Mouse (Mus musculus) heart, postnatal 14 days (tissue): ENCODE data around the gene Tekt4. TPM values are rescaled to one million over a fixed set of nuclear protein-coding genes. Genes with fewer than 3 reads are reported as not detected.

Experiments used
- DNase-seq, 2 experiments: peaks; one replicate each; pipeline ENCODE4 v3.0.0; 2021 to 2022
- intact Hi-C: fragments of 180-260 bp; cut with DNase I; formaldehyde crosslinking; loops from one replicate; pipeline ENCODE4 v1.15.1; 2025
- total RNA-seq, 2 experiments: library from RNA; stranded (reverse); gene quantifications; 2 replicates each; pipeline ENCODE4 v1.2.3; 2021

Gene Tekt4
- total RNA-seq, 2 experiments from 2014 or later: 0.50 TPM; not detected in 1

GRCm38 (mm10) chr17:25430534-25430933 is 23.9 kb upstream of the Tekt4 start:
- no peak for DNase-seq
- intact Hi-C loops: loop anchor here (5.0 kb wide), 1 partner anchor 33 kb away; no protein-coding TSS in a partner anchor

- DNase-seq: peak; percentile 22 to 37
Observed at GRCm38 (mm10) chr17:25432433-25433181, 21.8 kb upstream of the Tekt4 start.

GRCm38 (mm10) chr17:25433223-25433616 is 21.2 kb upstream of the Tekt4 start:
- DNase-seq: no peak
- intact Hi-C loops: loop anchor here (5.0 kb wide), 1 partner anchor 36 kb away; no protein-coding TSS in a partner anchor

More at GRCm38 (mm10) chr17:25432433-25433181, 21.8 kb upstream of the Tekt4 start:
- intact Hi-C loops: loop anchor here (5.0 kb wide), 1 partner anchor 35 kb away; no protein-coding TSS in a partner anchor

GRCm38 (mm10) chr17:25433617-25434606 is 20.5 kb upstream of the Tekt4 start, which contains the start of gene Cacna1h:
Gene Cacna1h (minus strand): TSS chr17:25433783.
- intact Hi-C loops: loop anchor here (5.0 kb wide), 1 partner anchor 37 kb away; no protein-coding TSS in a partner anchor
- DNase-seq: peak; percentile 68 to 69

GRCm38 (mm10) chr17:25441417-25441816 is 13.0 kb upstream of the Tekt4 start:
- intact Hi-C loops: no loop called here
- DNase-seq: no peak

- intact Hi-C loops: no loop called here
- DNase-seq: no peak
Observed at GRCm38 (mm10) chr17:25442889-25443288, 11.5 kb upstream of the Tekt4 start.

GRCm38 (mm10) chr17:25445074-25445473 is 9.3 kb upstream of the Tekt4 start:
- intact Hi-C loops: no loop called here
- no peak for DNase-seq

GRCm38 (mm10) chr17:25445841-25446240 is 8.6 kb upstream of the Tekt4 start:
- DNase-seq: no peak
- intact Hi-C loops: no loop called here

- intact Hi-C loops: no loop called here
Observed at GRCm38 (mm10) chr17:25447865-25448264, 6.5 kb upstream of the Tekt4 start.

GRCm38 (mm10) chr17:25450329-25450728 is 4.1 kb upstream of the Tekt4 start:
- no peak for DNase-seq
- intact Hi-C loops: no loop called here

More at GRCm38 (mm10) chr17:25447865-25448264, 6.5 kb upstream of the Tekt4 start:
- no peak for DNase-seq

GRCm38 (mm10) chr17:25452246-25452965 is 2.0 kb upstream of the Tekt4 start:
- intact Hi-C loops: no loop called here
- no peak for DNase-seq

- intact Hi-C loops: no loop called here
- no peak for DNase-seq
Observed at GRCm38 (mm10) chr17:25456540-25456939, 2.1 kb downstream of the Tekt4 start.

GRCm38 (mm10) chr17:25462236-25462875 is 7.9 kb downstream of the Tekt4 start:
- no peak for DNase-seq
- intact Hi-C loops: no loop called here

GRCm38 (mm10) chr17:25463326-25463945 is 9.0 kb downstream of the Tekt4 start:
- no peak for DNase-seq
- intact Hi-C loops: no loop called here

GRCm38 (mm10) chr17:25464091-25464490 is 9.7 kb downstream of the Tekt4 start:
- intact Hi-C loops: no loop called here

GRCm38 (mm10) chr17:25466257-25466656 is 11.8 kb downstream of the Tekt4 start:
- intact Hi-C loops: no loop called here
- DNase-seq: no peak

More at GRCm38 (mm10) chr17:25464091-25464490, 9.7 kb downstream of the Tekt4 start:
- no peak for DNase-seq

GRCm38 (mm10) chr17:25467781-25468180 is 13.4 kb downstream of the Tekt4 start:
- intact Hi-C loops: no loop called here
- DNase-seq: no peak

- intact Hi-C loops: no loop called here
- DNase-seq: no peak
Observed at GRCm38 (mm10) chr17:25468301-25468700, 13.9 kb downstream of the Tekt4 start.

- intact Hi-C loops: loop anchor here (1.0 to 5.0 kb wide), 3 partner anchors 72 to 182 kb away; no protein-coding TSS in a partner anchor
- DNase-seq: peak; percentile 67 to 78
Observed at GRCm38 (mm10) chr17:25469798-25470197, 15.4 kb downstream of the Tekt4 start.
